Mouse (Mus musculus): ENCODE results near the gene Egfr. TPM values are rescaled to one million over a fixed set of nuclear protein-coding genes. Genes with fewer than 3 reads are reported as not detected.

Egfr gene
- polyA plus RNA-seq, 3 experiments from 2014 or later: not detected

- no peak for ATAC-seq
Observed at GRCm38 (mm10) chr11:16830531-16831227, 78.7 kb downstream of the Egfr start.

GRCm38 (mm10) chr11:16831974-16832464 lies 80.0 kb downstream of the Egfr start:
- no peak for ATAC-seq

- ATAC-seq: no peak
Observed at GRCm38 (mm10) chr11:16838772-16839171, 86.8 kb downstream of the Egfr start.

- ATAC-seq: no peak
Observed at GRCm38 (mm10) chr11:16842924-16843323, 90.9 kb downstream of the Egfr start.

GRCm38 (mm10) chr11:16843889-16844568 lies 92.0 kb downstream of the Egfr start:
- no peak for ATAC-seq

GRCm38 (mm10) chr11:16848881-16849280 lies 96.9 kb downstream of the Egfr start:
- ATAC-seq: no peak

GRCm38 (mm10) chr11:16851361-16851760 lies 99.4 kb downstream of the Egfr start:
- no peak for ATAC-seq

GRCm38 (mm10) chr11:16854111-16854510 lies 102.1 kb downstream of the Egfr start:
- no peak for ATAC-seq

- no peak for ATAC-seq
Observed at GRCm38 (mm10) chr11:16857346-16857745, 105.3 kb downstream of the Egfr start.

- no peak for ATAC-seq
Observed at GRCm38 (mm10) chr11:16861037-16861436, 109.0 kb downstream of the Egfr start.

- ATAC-seq: no peak
Observed at GRCm38 (mm10) chr11:16863547-16863946, 111.5 kb downstream of the Egfr start.

GRCm38 (mm10) chr11:16864980-16865561 lies 113.1 kb downstream of the Egfr start:
- ATAC-seq: no peak

GRCm38 (mm10) chr11:16868051-16868450 lies 116.0 kb downstream of the Egfr start:
- ATAC-seq: no peak

- ATAC-seq: no peak
Observed at GRCm38 (mm10) chr11:16869506-16869905, 117.5 kb downstream of the Egfr start.

- peak; percentile 72 for ATAC-seq
Observed at GRCm38 (mm10) chr11:16871120-16871519, 119.1 kb downstream of the Egfr start.

- no peak for ATAC-seq
Observed at GRCm38 (mm10) chr11:16877676-16878378, 125.8 kb downstream of the Egfr start.

- ATAC-seq: no peak
Observed at GRCm38 (mm10) chr11:16881932-16882331, 129.9 kb downstream of the Egfr start.

GRCm38 (mm10) chr11:16886152-16886551 lies 134.1 kb downstream of the Egfr start:
- ATAC-seq: no peak

GRCm38 (mm10) chr11:16888086-16888485 lies 136.1 kb downstream of the Egfr start:
- no peak for ATAC-seq

- ATAC-seq: no peak
Observed at GRCm38 (mm10) chr11:16895441-16896356, 143.7 kb downstream of the Egfr start.

- ATAC-seq: no peak
Observed at GRCm38 (mm10) chr11:16897681-16898080, 145.7 kb downstream of the Egfr start.

GRCm38 (mm10) chr11:16900182-16900581 lies 148.2 kb downstream of the Egfr start:
- ATAC-seq: no peak

All from inflammation-experienced regulatory T-cells, adult 6 months (primary cell).